Mouse (Mus musculus) CH12.LX (cell line): ENCODE results near the gene Coro2a. TPM values are rescaled to one million over a fixed set of nuclear protein-coding genes. Genes with fewer than 3 reads are reported as not detected.
A peak's percentile ranks its signal among the peaks of the same experiment; 100 is the strongest.
"Not testable (repeated sequence)": the region's sequence is repeated elsewhere in the genome, so short reads cannot be mapped to it uniquely, and the experiment has no call there.

Experiments used
- DNase-seq: peaks from one replicate; pipeline ENCODE4 v3.0.0-alpha.2; 2013; ENCODE audit errors: extremely low read depth
- H3K27ac ChIP-seq: 2 replicates; pipeline ENCODE4 v1.5.1; 2012; ENCODE audit warnings: low read depth, mild to moderate bottlenecking, control low read depth, moderate library complexity; ENCODE audit not compliant: insufficient read depth
- H3K27me3 ChIP-seq: replicated peaks from 2 replicates; pipeline ENCODE3; 2012; ENCODE audit warnings: inconsistent platforms
- H3K36me3 ChIP-seq, 2 experiments: replicated peaks in 1 of 2; 2 replicates each; pipeline versions ENCODE3 to v1.6.1; 2012; ENCODE audit warnings: inconsistent platforms in 1 of 2, low read length in 1 of 2, mild to moderate bottlenecking in 1 of 2, mixed read lengths in 1 of 2, moderate library complexity in 1 of 2; ENCODE audit not compliant: control insufficient read depth in 1 of 2, insufficient read depth in 1 of 2
- H3K4me1 ChIP-seq, 2 experiments: 2 replicates each; pipeline ENCODE4 v1.6.1; 2012; ENCODE audit warnings: inconsistent platforms in 1 of 2, moderate library complexity in 1 of 2; ENCODE audit not compliant: insufficient read depth in 2 of 2, control insufficient read depth in 1 of 2
- H3K4me2 ChIP-seq: 2 replicates; pipeline ENCODE4 v1.6.1; 2012; ENCODE audit warnings: low read depth, mild to moderate bottlenecking, control low read depth; ENCODE audit not compliant: poor library complexity, insufficient read depth, severe bottlenecking
- H3K4me3 ChIP-seq, 3 experiments: fragments of 150-350 bp in 1 of 3; sonication (generic) in 1 of 3; replicated peaks in 1 of 3; 2 replicates each; pipeline versions ENCODE3 to v1.5.1; 2011 to 2012; ENCODE audit warnings: low read depth in 2 of 3, low read length in 2 of 3, mild to moderate bottlenecking in 2 of 3, moderate library complexity in 2 of 3, control low read depth in 1 of 3, improper control_type of control experiment in 1 of 3, inconsistent platforms in 1 of 3, mixed read lengths in 1 of 3; ENCODE audit not compliant: poor library complexity in 1 of 3
- H3K79me2 ChIP-seq: replicated peaks from 2 replicates; pipeline ENCODE4 v1.6.1; 2012; ENCODE audit warnings: mild to moderate bottlenecking, moderate library complexity; ENCODE audit not compliant: control insufficient read depth, poor library complexity, insufficient read depth, severe bottlenecking; ENCODE audit errors: extremely low read depth
- H3K9ac ChIP-seq: 2 replicates; pipeline ENCODE4 v1.6.1; 2012; ENCODE audit warnings: low read depth, mild to moderate bottlenecking, control low read depth, moderate library complexity; ENCODE audit not compliant: insufficient read depth
- H3K9me3 ChIP-seq: replicated peaks from 2 replicates; pipeline ENCODE3; 2012; ENCODE audit warnings: low read length, inconsistent platforms, mixed read lengths
- CHD1 ChIP-seq: IDR thresholded peaks from 2 replicates; pipeline ENCODE4 v1.6.1; 2012; ENCODE audit warnings: low read depth, low read length, improper control_type of control experiment, inconsistent platforms
- CHD2 ChIP-seq: IDR thresholded peaks from 2 replicates; pipeline ENCODE4 v1.6.1; 2011; ENCODE audit warnings: low read length, improper control_type of control experiment
- CTCF ChIP-seq, 2 experiments: IDR thresholded peaks in 1 of 2; conservative IDR thresholded peaks in 1 of 2; 2 replicates each; pipeline ENCODE4 v1.5.1; 2011 to 2012; ENCODE audit warnings: low read depth in 2 of 2, low read length in 2 of 2, improper control_type of control experiment in 1 of 2, inconsistent platforms in 1 of 2, mild to moderate bottlenecking in 1 of 2, moderate library complexity in 1 of 2
- E2F4 ChIP-seq: IDR thresholded peaks from 2 replicates; pipeline ENCODE4 v1.6.1; 2011; ENCODE audit warnings: low read depth, low read length, improper control_type of control experiment; ENCODE audit not compliant: insufficient replicate concordance
- EP300 ChIP-seq: IDR thresholded peaks from 2 replicates; pipeline ENCODE4 v1.6.1; 2011; ENCODE audit warnings: low read length, improper control_type of control experiment
- ETS1 ChIP-seq: conservative IDR thresholded peaks from 2 replicates; pipeline ENCODE4 v1.6.1; 2012; ENCODE audit warnings: low read depth, mild to moderate bottlenecking, inconsistent platforms, low read length, improper control_type of control experiment, moderate library complexity
- GABPA ChIP-seq: IDR thresholded peaks from 2 replicates; pipeline ENCODE4 v1.6.1; 2012; ENCODE audit warnings: low read depth, low read length, improper control_type of control experiment, inconsistent platforms; ENCODE audit not compliant: insufficient replicate concordance
- IRF4 ChIP-seq: IDR thresholded peaks from 2 replicates; pipeline ENCODE4 v1.6.1; 2014; ENCODE audit warnings: low read depth, mild to moderate bottlenecking, inconsistent platforms, low read length, improper control_type of control experiment
- JUN ChIP-seq: IDR thresholded peaks from 2 replicates; pipeline ENCODE4 v1.6.1; 2011; ENCODE audit warnings: low read depth, mild to moderate bottlenecking, low read length, improper control_type of control experiment, moderate library complexity; ENCODE audit not compliant: insufficient read depth
- JUND ChIP-seq: conservative IDR thresholded peaks from 2 replicates; pipeline ENCODE4 v1.6.1; 2011; ENCODE audit warnings: low read depth, low read length, improper control_type of control experiment
- KAT2A ChIP-seq: IDR thresholded peaks from 2 replicates; pipeline ENCODE4 v1.6.1; 2012; ENCODE audit warnings: low read length, improper control_type of control experiment, inconsistent platforms; ENCODE audit not compliant: insufficient replicate concordance
- MAFK ChIP-seq: IDR thresholded peaks from 2 replicates; pipeline ENCODE4 v1.6.1; 2011; ENCODE audit warnings: low read length, improper control_type of control experiment; ENCODE audit not compliant: insufficient replicate concordance
- MAX ChIP-seq: IDR thresholded peaks from 2 replicates; pipeline ENCODE4 v1.6.1; 2011; ENCODE audit warnings: low read length, improper control_type of control experiment
- MEF2A ChIP-seq: IDR thresholded peaks from 2 replicates; pipeline ENCODE4 v1.6.1; 2014; ENCODE audit warnings: low read depth, mild to moderate bottlenecking, inconsistent platforms, low read length, improper control_type of control experiment, borderline replicate concordance
- MXI1 ChIP-seq: IDR thresholded peaks from 2 replicates; pipeline ENCODE4 v1.6.1; 2011; ENCODE audit warnings: mild to moderate bottlenecking, low read depth, low read length, improper control_type of control experiment
- MYC ChIP-seq: IDR thresholded peaks from 2 replicates; pipeline ENCODE4 v1.6.1; 2011; ENCODE audit warnings: low read depth, mild to moderate bottlenecking, improper control_type of control experiment, low read length
- NRF1 ChIP-seq: IDR thresholded peaks from 2 replicates; pipeline ENCODE4 v1.6.1; 2014; ENCODE audit warnings: low read depth, mild to moderate bottlenecking, inconsistent platforms, low read length, improper control_type of control experiment, moderate library complexity
- PAX5 ChIP-seq: IDR thresholded peaks from 2 replicates; pipeline ENCODE4 v1.6.1; 2012; ENCODE audit warnings: low read length, inconsistent platforms, mixed read lengths
- POLR2A ChIP-seq: IDR thresholded peaks from 2 replicates; pipeline ENCODE4 v1.6.1; 2011; ENCODE audit warnings: low read depth, mild to moderate bottlenecking, improper control_type of control experiment, low read length
- POLR2AphosphoS2 ChIP-seq: IDR thresholded peaks from 2 replicates; pipeline ENCODE4 v1.6.1; 2011; ENCODE audit warnings: low read depth, low read length, improper control_type of control experiment
- RAD21 ChIP-seq: IDR thresholded peaks from 2 replicates; pipeline ENCODE4 v1.6.1; 2011; ENCODE audit warnings: low read depth, mild to moderate bottlenecking, low read length, improper control_type of control experiment, moderate library complexity
- RCOR1 ChIP-seq: conservative IDR thresholded peaks from 2 replicates; pipeline ENCODE4 v1.6.1; 2012; ENCODE audit warnings: low read depth, mild to moderate bottlenecking, inconsistent platforms, low read length, improper control_type of control experiment
- SIN3A ChIP-seq: IDR thresholded peaks from 2 replicates; pipeline ENCODE4 v1.6.1; 2012; ENCODE audit warnings: low read length, improper control_type of control experiment, inconsistent platforms
- SMC3 ChIP-seq: IDR thresholded peaks from 2 replicates; pipeline ENCODE4 v1.6.1; 2011; ENCODE audit warnings: low read depth, low read length, improper control_type of control experiment
- TBP ChIP-seq: conservative IDR thresholded peaks from 2 replicates; pipeline ENCODE4 v1.6.1; 2011; ENCODE audit warnings: low read depth, low read length, improper control_type of control experiment
- TCF12 ChIP-seq: IDR thresholded peaks from 2 replicates; pipeline ENCODE4 v1.6.1; 2014; ENCODE audit warnings: low read depth, mild to moderate bottlenecking, inconsistent platforms, low read length, improper control_type of control experiment
- USF1 ChIP-seq: IDR thresholded peaks from 2 replicates; pipeline ENCODE4 v1.6.1; 2014; ENCODE audit warnings: low read depth, mild to moderate bottlenecking, inconsistent platforms, low read length, improper control_type of control experiment
- USF2 ChIP-seq: conservative IDR thresholded peaks from 2 replicates; pipeline ENCODE4 v1.6.1; 2011; ENCODE audit warnings: low read depth, low read length, improper control_type of control experiment
- ZC3H11A ChIP-seq: IDR thresholded peaks from 2 replicates; pipeline ENCODE4 v1.6.1; 2012; ENCODE audit warnings: low read depth, mild to moderate bottlenecking, inconsistent platforms, low read length, improper control_type of control experiment
- ZKSCAN1 ChIP-seq: IDR thresholded peaks from 2 replicates; pipeline ENCODE4 v1.6.1; 2012; ENCODE audit warnings: low read depth, inconsistent platforms, low read length, improper control_type of control experiment, borderline replicate concordance
- ZMIZ1 ChIP-seq: IDR thresholded peaks from 2 replicates; pipeline ENCODE4 v1.6.1; 2012; ENCODE audit warnings: low read depth, mild to moderate bottlenecking, inconsistent platforms, low read length, improper control_type of control experiment
- ZNF384 ChIP-seq: IDR thresholded peaks from 2 replicates; pipeline ENCODE4 v1.6.1; 2012; ENCODE audit warnings: low read depth, low read length, improper control_type of control experiment, inconsistent platforms
- dilution Hi-C: fragments of 300-500 bp; cut with MboI; formaldehyde crosslinking; loops from 2 replicates; pipeline ENCODE4 v1.14.3; 2020; ENCODE audit warnings: low sequenced_read_pairs; ENCODE audit not compliant: extremely low pct_unique_long_range_greater_than_20kb, extremely low pct_ligation_motif_present
- in situ Hi-C: fragments of 300-500 bp; cut with MboI; formaldehyde crosslinking; loops from 3 replicates; pipeline ENCODE4 v1.14.3; 2019; ENCODE audit warnings: low sequenced_read_pairs, low pct_ligation_motif_present, low pct_unique_long_range_greater_than_20kb, mixed read lengths
- polyA plus RNA-seq: library from polyadenylated mRNA; unstranded; fragments of >175 nt; gene quantifications from 2 replicates; pipeline ENCODE4 v1.2.1, GENCODE M21; 2012; ENCODE audit warnings: low read depth; ENCODE audit not compliant: insufficient read length
- total RNA-seq, 2 experiments: library from RNA; depleted of rRNA; stranded (reverse); fragments of 300-350 nt in 1 of 2; fragments of >200 nt in 1 of 2; gene quantifications; 2 replicates each; pipeline ENCODE4 v1.2.3; 2012 to 2014

The Coro2a gene
- total and polyA plus RNA-seq, 3 experiments = 24.6 to 223 (median 129) TPM

GRCm38 (mm10) chr4:46578796-46579346 lies 23.1 kb downstream of the Coro2a start:
- H3K27me3 ChIP-seq, in situ Hi-C loops, H3K36me3 ChIP-seq, DNase-seq: not testable (repeated sequence)
- H3K4me2 ChIP-seq = peak overlapping the region; percentile 90
- peak; percentile 31; the same call in 1 of the 2 replicates for TF ChIP-seq POLR2A
- 0 out of 2 replicates have a peak, but pooled peaks have one; percentile 7 for TF ChIP-seq MAFK
- TF ChIP-seq, all 38 proteins: peak for 2; not testable (repeated sequence) for 36
- H3K9ac ChIP-seq = peak overlapping the region; percentile 94
- H3K9me3 ChIP-seq, dilution Hi-C loops: not testable (repeated sequence)
- peaks cover 27% of the 10 kb centered on the region for H3K79me2 ChIP-seq
- peak overlapping the region; percentile 98 for H3K27ac ChIP-seq
- peak overlapping the region in 2 of 3 experiments; percentile 34 to 50 for H3K4me3 ChIP-seq
- peaks cover 9 to 33% of the 10 kb centered on the region in 2 experiments for H3K4me1 ChIP-seq

DNA sequence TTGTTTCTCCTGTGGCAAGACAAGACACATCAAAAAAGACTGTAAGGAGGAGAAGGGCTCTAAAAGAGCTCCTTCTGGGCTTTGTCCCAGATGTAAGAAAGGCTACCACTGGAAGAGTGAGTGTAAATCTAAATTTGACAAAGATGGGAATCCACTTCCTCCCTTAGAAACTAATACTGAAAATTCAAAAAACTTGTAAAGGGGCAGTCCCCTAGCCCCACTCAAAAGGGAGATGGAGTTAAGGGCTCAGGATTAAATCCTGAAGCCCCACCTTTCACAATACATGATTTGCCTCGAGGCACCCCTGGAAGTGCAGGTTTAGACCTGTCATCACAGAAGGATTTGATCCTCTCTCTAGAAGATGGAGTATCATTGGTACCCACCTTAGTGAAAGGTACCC lies 23.8 kb downstream of the Coro2a start:
- in situ Hi-C loops = no loop called here
- TF ChIP-seq MAX (no peak), USF1 (no peak), ZMIZ1 (0 out of 2 replicates have a peak, but pooled peaks have one; percentile 59), ETS1 (peak; percentile 48), CHD1 (no peak), TBP (peak; percentile 63; the same call in 1 of the 2 replicates), PAX5 (no peak), USF2 (no peak), JUND (no peak), POLR2AphosphoS2 (0 out of 2 replicates have a peak, but pooled peaks have one; percentile 34), JUN (no peak), E2F4 (no peak), POLR2A (no peak; the same call in 1 of the 2 replicates), TCF12 (peak; percentile 39; the same call in 1 of the 2 replicates), CTCF (conservative IDR thresholded peaks at IDR 0.05 in 1 of 2, IDR thresholded peaks at IDR 0.05 in 1 of 2; ENCODE audit: low read depth in 2 of 2, low read length in 2 of 2) (no peak), ZKSCAN1 (no peak), EP300 (peak; percentile 34; the same call in 1 of the 2 replicates), MEF2A (peak; percentile 82), KAT2A (no peak), NRF1 (no peak), ZNF384 (peak; percentile 28; the same call in 1 of the 2 replicates), ZC3H11A (no peak), MYC (no peak), GABPA (no peak), MXI1 (0 out of 2 replicates have a peak, but pooled peaks have one; percentile 26), SMC3 (no peak), RCOR1 (0 out of 2 replicates have a peak, but pooled peaks have one; percentile 41), SIN3A (0 out of 2 replicates have a peak, but pooled peaks have one; percentile 30), CHD2 (no peak), IRF4 (peak; percentile 43; the same call in 1 of the 2 replicates), RAD21 (no peak)

More for the DNA sequence above, 23.8 kb downstream of the Coro2a start:
- dilution Hi-C loops = no loop called here
- Histone ChIP-seq H3K4me2 (peak overlapping the region; percentile 90), H3K27ac (peak overlapping the region; percentile 98), H3K27me3 (no peaks in the 10 kb centered on the region), H3K4me1 (peaks cover 15 to 37% of the 10 kb centered on the region in 2 experiments), H3K36me3 (peaks cover 7 to 10% of the 10 kb centered on the region in 2 experiments), H3K9ac (peak overlapping the region; percentile 94), H3K4me3 (peak overlapping the region; percentile 23 to 54 (median 34)), H3K9me3 (no peaks in the 10 kb centered on the region), H3K79me2 (peaks cover 32% of the 10 kb centered on the region)
- no peak for DNase-seq
